Mouse (Mus musculus) left cerebral cortex, postnatal 10 days (tissue): ENCODE measurements around the gene Ngrn. TPM values are rescaled to one million over a fixed set of nuclear protein-coding genes. Genes with fewer than 3 reads are reported as not detected.

Experiments
- DNase-seq, 2 experiments: peaks; one replicate each; pipeline ENCODE4 v3.0.0; 2021 to 2022; ENCODE audit warnings: low spot score in 2 of 2, mixed read lengths in 1 of 2; ENCODE audit errors: extremely low spot score in 1 of 2
- intact Hi-C: fragments of 180-260 bp; cut with DNase I; formaldehyde crosslinking; loops from one replicate; pipeline ENCODE4 v1.15.1; 2025
- total RNA-seq, 2 experiments: library from RNA; stranded (reverse); gene quantifications; 2 replicates each; pipeline ENCODE4 v1.2.3; 2021

Ngrn gene
- total RNA-seq, result 10 to 100 TPM; 43.9 to 46.8 TPM

DNA sequence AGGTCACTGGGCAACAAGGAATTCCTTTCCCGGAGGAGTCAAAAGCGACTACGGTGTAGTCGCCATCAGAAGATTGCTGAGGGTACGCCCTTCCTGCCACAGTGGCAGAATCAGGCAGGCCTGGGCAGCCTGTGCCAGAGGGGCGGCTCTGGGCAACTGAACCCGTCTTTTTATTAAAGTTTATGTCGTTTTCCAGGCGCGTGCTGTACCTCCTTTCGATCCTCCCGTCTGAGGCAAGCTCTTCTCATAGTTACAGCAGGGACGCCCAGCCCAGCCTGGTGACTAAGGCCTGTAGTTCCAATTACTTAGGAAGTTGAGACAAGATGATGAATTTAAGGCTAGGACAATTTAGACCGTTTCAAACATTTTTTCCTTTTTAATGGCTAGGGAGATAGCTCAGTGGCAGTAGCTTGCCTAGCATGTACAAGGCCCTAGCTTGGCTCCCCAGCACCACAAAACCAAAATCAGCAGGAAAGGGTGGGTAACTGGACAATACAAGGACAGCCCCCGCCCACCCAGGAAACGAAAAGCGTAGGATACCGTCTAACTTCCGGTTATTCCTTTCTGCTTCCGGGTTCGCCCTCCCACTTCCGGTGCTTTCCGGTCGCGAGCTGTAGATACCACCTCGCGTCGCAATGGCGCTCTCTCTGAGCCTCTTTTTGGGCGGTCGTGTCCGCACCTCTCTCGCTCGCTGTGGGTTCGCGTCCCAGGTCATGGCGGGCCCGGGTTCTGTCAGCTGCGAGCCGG, at the start of gene Ngrn:
Gene Ngrn (plus strand): TSS at position 591 of the 747 bp plus-strand sequence.
- DNase-seq, result peak; percentile 84 to 92
- intact Hi-C loops, result no loop called here

DNA sequence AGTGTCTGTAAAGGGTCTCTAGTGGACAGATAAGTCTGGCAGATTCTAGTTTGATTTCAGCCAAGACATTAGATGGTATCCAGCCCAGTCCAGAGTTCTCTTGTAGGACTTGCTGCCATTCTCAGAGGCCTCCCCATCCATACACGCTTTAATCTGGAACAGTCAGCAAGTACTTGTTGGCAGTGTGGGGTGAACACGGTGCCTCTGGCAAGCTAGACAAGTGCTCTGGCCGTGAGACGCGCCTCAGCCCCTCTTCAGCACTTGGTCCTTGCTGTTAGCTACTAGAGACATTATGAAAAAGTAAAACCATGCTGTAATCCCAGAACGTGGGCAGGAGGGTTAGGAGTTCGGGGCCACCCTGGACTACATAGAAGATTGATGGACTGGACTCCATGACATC, 47.4 kb upstream of the Ngrn start:
- DNase-seq, result no peak
- intact Hi-C loops, result no loop called here

DNA sequence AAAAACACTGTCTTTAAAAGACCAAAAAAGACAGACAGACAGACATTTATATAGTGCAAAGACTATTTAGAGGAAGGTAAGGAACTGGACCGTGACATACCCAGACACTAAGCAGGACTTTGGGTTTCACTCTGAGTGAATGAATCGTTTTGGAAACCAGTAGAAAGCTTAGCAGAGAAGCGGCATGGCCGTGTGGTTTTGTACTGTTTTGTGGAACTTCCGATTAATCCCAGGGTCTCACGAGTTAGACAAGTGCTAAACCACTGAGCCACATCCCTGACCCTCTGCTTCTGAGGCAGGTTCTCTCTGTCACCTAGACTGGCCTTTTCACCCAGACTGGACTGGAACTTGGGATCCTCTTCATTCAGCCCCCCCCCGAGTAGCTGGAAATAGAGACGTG, 46.6 kb upstream of the Ngrn start:
- no peak for DNase-seq
- intact Hi-C loops, result no loop called here

DNA sequence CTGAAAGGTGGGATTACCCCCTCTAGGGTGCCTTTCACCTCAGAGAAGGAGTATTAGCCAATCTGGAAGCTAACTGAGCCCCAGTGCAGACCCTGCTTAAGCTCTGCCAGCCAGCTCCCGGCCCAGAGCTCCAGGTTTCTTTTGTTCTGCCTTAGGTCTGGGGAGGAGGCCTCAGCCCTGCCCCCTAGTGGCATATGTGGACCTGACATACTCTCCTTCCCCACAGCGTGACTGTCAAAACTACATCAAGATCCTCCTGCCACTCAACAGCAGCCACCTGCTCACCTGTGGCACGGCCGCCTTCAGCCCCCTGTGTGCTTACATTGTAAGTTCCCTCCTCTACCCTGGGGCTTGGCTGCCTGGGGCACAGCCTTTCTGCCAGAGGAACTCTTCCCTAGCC, 45.6 kb upstream of the Ngrn start:
- intact Hi-C loops, result loop anchor here (5.0 kb wide), 1 partner anchor 73 kb away; no protein-coding TSS in a partner anchor
- peak; percentile 53 to 82 for DNase-seq

DNA sequence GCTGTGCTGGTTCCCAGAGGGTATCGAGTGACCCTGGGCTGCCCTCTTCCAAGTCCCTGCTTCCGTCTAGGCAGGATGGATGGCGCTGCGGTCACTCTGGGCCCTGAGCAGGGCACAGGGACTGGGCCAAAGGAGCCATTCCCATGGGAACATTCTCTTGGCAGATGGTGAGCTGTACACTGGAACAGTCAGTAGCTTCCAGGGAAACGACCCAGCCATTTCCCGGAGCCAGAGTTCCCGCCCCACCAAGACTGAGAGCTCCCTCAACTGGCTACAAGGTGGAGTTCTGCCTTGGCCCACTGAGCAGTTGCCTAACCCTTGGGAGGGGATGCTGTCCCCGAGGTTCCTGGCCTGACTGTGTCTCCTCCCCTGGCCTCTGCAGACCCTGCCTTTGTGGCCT, 44.4 kb upstream of the Ngrn start:
- intact Hi-C loops, result loop anchor here (5.0 kb wide), 1 partner anchor 74 kb away; no protein-coding TSS in a partner anchor
- DNase-seq, result peak; percentile 52 to 56

DNA sequence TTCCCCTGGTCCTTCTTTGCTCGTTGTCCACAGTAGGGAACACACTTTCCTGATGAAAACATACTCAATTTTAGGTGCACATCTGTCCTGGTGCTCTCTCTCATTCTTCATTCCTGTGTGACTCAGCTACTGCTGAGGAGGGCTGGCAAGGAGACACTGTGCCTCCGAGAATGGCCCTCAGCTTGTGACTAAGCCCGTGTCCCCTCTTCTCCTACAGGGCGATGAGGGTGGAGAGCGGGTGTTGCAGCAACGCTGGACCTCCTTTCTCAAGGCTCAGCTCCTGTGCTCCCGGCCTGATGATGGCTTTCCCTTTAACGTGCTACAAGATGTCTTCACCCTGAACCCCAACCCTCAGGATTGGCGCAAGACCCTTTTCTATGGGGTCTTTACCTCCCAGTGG, 42.3 kb upstream of the Ngrn start:
- intact Hi-C loops, result loop anchor here (5.0 kb wide), 1 partner anchor 76 kb away; no protein-coding TSS in a partner anchor
- DNase-seq, result no peak

DNA sequence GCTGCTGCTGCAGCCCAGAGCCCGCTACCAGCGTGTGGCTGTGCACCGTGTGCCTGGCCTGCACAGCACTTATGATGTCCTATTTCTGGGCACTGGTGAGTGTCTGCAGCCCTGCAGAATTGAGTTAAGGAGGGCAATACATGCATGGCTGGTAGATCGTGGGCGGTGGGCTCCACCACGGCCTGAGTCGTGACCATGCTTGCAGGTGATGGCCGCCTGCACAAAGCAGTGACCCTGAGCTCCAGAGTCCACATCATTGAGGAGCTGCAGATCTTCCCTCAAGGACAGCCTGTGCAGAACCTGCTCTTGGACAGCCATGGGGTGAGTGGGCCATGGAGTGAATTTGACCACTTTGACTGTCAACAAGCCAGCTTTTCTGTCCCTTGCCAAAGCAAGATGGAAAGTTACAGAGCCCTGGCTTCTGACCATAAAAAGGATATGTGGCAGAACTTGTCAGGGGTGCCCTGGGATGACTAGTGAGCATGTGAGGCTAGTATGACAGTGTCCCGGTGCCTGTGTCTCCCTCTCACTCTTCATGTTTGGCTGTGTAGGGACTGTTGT, 40.7 kb upstream of the Ngrn start:
- DNase-seq, result no peak
- intact Hi-C loops, result no loop called here

DNA sequence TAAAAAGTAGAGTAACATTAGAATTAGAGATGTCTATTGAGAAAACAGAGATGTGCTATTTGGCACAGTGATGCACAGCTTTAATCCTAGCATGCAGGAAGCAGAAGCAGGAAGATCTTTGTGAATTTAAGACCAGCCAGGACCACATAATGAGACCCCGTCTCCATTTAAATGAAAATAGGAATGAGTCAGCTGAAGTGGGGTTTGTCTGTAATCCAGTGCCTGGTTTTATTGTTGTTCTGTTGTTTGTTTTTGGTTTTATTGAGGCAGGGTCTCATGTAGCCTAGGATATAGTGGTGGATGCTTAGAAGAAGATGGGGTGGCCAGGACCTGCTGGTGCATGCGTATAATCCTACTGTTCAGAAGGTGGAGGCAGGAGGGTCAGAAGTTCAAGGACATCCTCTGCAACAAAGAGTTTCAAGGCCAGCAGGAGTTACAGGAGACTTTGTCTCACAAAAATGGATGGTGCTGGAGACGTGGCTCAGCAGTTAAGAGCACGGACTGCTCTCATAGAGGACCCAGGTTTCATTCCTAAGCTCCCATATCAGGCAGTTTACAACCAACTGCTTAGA, 39.8 kb upstream of the Ngrn start:
- intact Hi-C loops, result no loop called here
- no peak for DNase-seq

DNA sequence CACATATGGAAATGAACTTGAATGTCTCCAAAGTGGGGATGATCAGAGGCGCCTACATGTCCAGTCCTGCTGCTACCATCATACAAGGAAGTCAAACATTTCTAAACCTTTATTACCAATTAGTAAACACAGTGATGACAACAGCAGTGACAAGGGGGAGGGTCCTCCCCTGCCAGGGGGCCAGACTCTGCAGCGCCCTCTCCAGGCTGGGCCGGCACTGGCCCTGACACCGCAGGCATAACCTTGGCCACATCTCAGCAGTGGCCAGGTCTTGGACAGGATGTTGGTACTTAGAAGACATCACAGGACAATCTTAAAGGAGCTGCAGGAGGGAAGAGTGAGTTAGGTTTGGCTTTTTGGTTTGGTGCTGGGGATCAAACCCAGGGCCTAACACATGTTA, 34.0 kb upstream of the Ngrn start:
- DNase-seq, result no peak
- intact Hi-C loops, result no loop called here

DNA sequence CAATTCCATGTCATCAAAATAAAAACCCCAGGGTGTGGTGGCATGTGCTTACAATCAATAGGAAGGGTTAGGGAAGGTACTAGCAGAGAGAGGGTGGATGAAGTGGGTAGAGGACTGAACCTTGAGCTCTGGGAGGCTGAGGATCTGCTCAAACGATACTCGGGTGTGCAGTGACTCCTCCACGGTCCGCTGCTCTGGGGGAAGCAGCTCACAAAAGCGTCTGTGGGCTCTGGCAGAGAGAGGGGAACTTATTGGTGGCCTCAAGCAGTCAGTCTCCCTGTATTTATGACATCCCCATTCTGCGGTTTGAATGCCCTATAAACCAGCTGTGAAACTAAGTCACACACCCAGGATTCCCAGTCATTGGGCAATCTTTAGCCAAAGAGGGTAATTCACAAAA, 30.8 kb upstream of the Ngrn start:
- intact Hi-C loops, result no loop called here
- DNase-seq, result no peak

DNA sequence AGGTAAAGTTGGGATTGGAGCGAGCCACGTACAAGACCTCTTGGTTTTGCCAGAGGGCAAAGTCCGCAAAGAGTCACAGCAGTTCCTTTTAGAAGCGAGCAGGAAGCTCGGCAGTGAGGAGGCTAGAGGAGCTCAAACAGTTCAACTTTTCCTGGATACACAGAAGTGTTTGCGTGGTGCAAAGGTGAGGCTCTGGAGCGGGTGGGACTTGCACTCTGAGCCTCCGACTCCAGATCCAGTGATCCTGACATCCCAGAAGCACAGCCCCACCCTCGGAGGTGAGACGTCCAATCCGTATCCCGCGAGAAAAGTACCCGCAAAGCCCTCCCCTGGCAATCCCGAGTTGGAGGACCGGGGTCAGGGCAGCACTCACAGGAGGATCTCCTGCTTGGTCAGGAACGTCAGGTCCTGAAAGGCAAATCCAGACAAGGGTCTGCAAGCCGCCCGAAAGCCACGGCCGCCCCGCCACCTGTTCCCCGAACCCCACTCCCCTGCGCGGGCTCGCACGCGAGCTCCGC, 29.0 kb upstream of the Ngrn start:
- intact Hi-C loops, result no loop called here
- DNase-seq, result no peak

DNA sequence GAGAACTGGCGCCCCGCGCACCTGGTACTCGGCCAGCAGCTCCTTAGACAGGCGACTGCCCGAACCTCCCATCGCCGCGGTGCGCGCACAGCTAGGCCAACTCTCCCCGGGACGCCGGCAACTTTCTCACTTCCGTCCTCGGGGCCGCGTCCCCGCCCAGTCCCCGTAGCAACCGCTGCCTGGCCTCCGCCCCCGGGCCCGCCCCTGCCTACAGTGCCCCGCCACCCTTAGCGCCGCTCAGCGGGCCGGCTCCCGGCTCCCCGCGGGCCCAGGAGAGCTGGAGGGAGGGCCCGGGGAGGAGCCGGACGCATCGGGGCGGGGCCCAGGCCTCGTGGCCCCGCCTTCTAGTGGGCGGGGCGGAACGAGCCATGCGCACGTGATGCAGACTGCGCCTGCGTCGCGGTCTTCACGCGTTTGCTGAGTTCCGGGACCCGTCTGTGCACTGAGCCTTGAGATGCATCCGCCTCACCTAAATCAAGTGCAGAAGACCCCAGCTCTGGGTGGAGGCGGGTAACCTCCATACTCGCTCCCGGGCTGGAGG, 28.5 kb upstream of the Ngrn start, which contains the start of the genes Cib1 and Gdpgp1:
Gene Cib1 (minus strand): TSS at position 325 of the 541 bp plus-strand sequence.
Gene Gdpgp1 (plus strand): TSS at position 377 of the 541 bp plus-strand sequence.
- DNase-seq, result peak; percentile 92 to 96
- intact Hi-C loops, result no loop called here

DNA sequence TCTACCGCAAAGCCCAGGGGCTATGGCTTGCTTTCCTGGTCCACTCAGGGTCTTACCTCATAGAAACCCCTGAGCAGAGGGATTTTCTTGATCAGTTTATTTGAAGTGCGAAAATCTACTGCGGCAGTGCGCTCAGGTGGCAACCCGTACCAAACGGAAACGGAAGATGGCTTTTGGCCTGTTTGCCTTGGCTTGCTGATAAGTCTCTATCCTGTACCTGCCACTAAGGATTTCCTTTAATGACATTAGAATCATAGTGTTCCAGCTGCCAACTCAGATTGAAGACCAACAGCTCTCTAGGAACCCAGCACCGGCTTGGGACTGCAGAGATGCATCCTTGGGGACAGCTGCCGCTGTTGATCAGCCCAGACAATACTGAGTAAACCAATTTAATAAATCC, 27.2 kb upstream of the Ngrn start:
- no peak for DNase-seq
- intact Hi-C loops, result no loop called here

DNA sequence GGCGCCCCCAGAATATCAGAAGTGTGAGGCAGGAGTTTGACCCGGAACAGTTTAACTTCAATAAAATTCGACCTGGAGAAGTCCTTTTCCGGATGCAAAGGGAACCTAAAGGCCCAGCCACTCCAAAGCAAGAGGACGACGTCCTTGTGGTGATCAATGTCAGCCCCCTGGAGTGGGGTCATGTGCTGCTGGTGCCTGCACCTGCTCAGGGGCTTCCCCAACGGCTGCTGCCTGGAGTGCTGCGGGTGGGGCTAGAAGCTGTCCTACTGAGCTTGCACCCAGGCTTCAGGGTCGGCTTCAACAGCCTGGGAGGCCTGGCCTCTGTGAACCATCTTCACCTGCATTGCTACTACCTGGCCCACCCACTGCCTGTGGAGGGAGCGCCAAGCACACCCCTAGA, 22.5 kb upstream of the Ngrn start:
- intact Hi-C loops, result no loop called here
- DNase-seq, result no peak

DNA sequence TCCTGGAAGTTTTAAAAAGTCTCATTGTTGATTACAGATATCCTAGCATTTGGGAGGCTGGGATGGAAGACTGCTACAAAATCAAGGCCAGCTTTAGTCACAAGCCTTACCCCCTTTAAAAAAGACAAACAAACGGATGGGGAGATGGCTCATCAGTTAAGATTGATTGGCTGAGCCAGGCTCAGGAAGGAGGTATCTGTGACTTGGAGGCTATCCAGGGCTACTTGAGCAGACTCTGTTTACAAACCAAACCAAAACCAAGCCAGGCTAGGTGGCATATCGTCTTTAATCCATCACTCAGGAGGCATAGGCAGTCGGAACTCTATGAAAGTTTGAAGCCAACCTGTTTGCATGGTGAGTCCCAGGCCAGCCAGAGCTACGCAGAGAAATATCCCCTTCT, 19.4 kb upstream of the Ngrn start:
- DNase-seq, result no peak
- intact Hi-C loops, result no loop called here

DNA sequence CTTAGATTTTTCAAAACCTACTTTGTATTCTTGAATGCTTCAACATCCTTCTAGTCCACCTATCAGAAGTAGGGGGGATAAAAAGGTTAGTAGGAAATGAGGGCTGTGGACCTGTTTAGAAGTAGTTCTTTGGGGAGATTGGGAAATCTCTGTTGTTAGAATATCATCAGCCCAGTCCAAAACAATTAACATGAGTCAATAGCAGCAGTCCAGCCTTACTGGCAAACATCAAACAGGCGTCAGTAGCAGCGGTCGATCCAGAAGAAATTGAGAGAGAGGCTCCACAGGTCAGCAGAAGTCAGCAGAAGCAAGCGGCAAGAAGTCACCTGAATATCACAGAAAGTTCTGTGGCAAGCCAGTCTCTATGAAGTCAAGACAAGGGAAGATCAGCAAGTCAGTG, 16.2 kb upstream of the Ngrn start:
- intact Hi-C loops, result no loop called here
- DNase-seq, result no peak

DNA sequence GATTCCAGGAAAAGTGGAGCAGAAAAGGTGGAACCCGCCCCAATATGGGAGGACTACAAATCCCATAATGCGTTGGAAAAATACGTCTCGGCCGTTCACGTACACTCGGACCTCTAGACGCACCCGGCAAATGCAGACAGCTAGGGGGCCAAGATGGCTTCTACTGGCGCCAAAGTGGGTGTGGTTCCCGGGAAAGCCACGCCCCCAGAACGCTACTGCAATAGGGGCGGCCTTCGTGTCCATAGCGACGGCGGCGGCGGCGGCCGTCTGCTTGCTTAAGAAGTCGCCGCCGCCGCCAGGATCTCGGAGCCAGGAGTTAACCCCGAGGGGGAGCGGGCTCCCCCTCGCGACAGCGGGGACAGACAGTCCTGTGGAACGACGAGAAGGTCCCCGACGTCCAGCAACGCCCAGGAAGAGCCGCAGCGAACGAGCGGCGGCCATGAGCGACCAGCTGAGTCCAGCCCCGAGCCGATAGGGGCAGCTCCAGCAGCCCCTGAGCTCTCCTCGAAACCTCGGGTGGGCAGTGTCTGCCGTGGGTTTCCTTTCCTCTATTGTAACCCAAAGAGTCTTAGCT, 14.8 kb upstream of the Ngrn start, which contains the start of gene Ttll13:
Gene Ttll13 (plus strand): TSS at position 229 of the 574 bp plus-strand sequence.
- DNase-seq, result peak; percentile 96 to 99
- intact Hi-C loops, result no loop called here

DNA sequence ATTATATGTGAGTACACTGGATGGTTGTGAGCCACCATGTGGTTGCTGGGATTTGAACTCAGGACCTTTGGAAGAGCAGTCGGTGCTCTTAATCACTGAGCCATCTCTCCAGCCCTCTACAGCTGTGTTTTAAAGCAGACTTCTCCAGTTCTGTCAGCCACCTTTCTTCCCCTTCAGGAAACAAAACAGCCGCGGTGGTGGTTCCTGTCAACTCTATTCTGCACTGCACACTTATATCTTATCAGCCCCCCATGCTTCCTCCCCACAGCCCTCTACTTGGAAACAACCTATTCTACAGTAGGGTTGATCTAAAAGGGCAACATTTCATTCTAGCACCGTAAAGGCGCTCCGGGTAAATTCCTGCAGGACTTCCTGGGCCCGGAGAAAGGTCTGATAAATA, 14.2 kb upstream of the Ngrn start:
- intact Hi-C loops, result no loop called here
- no peak for DNase-seq

DNA sequence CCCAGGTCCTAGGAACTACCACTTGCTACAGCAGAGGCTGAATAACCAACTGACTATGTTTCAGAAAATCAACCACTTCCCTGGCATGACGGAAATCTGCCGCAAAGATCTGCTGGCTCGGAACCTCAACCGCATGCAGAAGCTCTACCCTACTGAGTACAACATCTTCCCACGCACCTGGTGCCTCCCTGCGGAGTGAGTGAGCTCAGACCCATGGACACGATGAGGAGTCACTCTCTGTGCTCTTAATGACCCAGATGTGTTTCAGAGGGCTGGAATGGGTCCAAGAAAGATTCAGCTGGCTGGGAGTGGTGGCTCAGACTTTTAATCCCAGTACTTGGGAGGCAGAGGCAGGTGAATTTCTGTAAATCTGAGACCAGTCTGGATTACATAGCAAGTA, 8.6 kb upstream of the Ngrn start:
- no peak for DNase-seq
- intact Hi-C loops, result no loop called here
